Mouse (Mus musculus) liver, embryonic 11.5 days (tissue): Measurements from ENCODE around the gene Mepce. TPM values are rescaled to one million over a fixed set of nuclear protein-coding genes. Genes with fewer than 3 reads are reported as not detected.
A peak's percentile ranks its signal among the peaks of the same experiment; 100 is the strongest.
"Not testable (repeated sequence)": the region's sequence is repeated elsewhere in the genome, so short reads cannot be mapped to it uniquely, and the experiment has no call there.

Source experiments
- ATAC-seq: fragments of 200-750 bp; cut with Nextera tagmentation; replicated peaks from 2 replicates; pipeline ENCODE4 v1.8.0; 2017; ENCODE audit warnings: moderate number of reproducible peaks, mild to moderate bottlenecking, moderate TSS enrichment, moderate library complexity; ENCODE audit not compliant: low FRiP score
- DNase-seq: peaks from one replicate; pipeline ENCODE4 v3.0.0-alpha.2; 2017; ENCODE audit warnings: low spot score
- H3K27ac ChIP-seq: fragments of 300-500 bp; sonication (generic); 2 replicates; pipeline ENCODE4 v1.5.1; 2014; ENCODE audit warnings: mild to moderate bottlenecking, low read depth, low read length, control low read depth
- H3K27me3 ChIP-seq: fragments of 300-500 bp; sonication (generic); replicated peaks from 2 replicates; pipeline ENCODE4 v1.6.1; 2014; ENCODE audit warnings: low read length, mixed read lengths; ENCODE audit not compliant: control insufficient read depth, insufficient read depth
- H3K36me3 ChIP-seq: fragments of 300-500 bp; sonication (generic); 2 replicates; pipeline ENCODE4 v1.6.1; 2014; ENCODE audit warnings: mild to moderate bottlenecking, low read length, moderate library complexity, mixed read lengths; ENCODE audit not compliant: control insufficient read depth, insufficient read depth
- H3K4me1 ChIP-seq: fragments of 300-500 bp; sonication (generic); replicated peaks from 2 replicates; pipeline ENCODE4 v1.6.1; 2014; ENCODE audit warnings: low read length, mixed read lengths; ENCODE audit not compliant: control insufficient read depth, insufficient read depth
- H3K4me2 ChIP-seq: fragments of 300-500 bp; sonication (generic); 2 replicates; pipeline ENCODE4 v1.6.1; 2014; ENCODE audit warnings: mild to moderate bottlenecking, control low read depth, moderate library complexity
- H3K4me3 ChIP-seq: fragments of 300-500 bp; sonication (generic); 2 replicates; pipeline ENCODE4 v1.5.1; 2014; ENCODE audit warnings: low read depth, low read length, control low read depth
- H3K9ac ChIP-seq: fragments of 300-500 bp; sonication (generic); 2 replicates; pipeline ENCODE4 v1.6.1; 2014; ENCODE audit warnings: low read depth, low read length, control low read depth
- H3K9me3 ChIP-seq: fragments of 300-500 bp; sonication (generic); 2 replicates; pipeline ENCODE4 v1.6.1; 2016; ENCODE audit warnings: low read length, inconsistent platforms, mixed read lengths; ENCODE audit not compliant: control insufficient read depth
- WGBS: fragments of 180-500 bp; shearing (Covaris S2); extraction: QIAGEN DNeasy Blood & Tissue Kit; methylation state at CpG from one replicate; pipeline ENCODE4 v1.1.7; 2014; 5-methylcytosine and 5-hydroxymethylcytosine counted together
- polyA plus RNA-seq: library from polyadenylated mRNA; unstranded; fragments of >200 nt; fragmentation: Nextera tagmentation; extraction: Ambion mirVana; gene quantifications from 2 replicates; pipeline ENCODE4 v1.2.1, GENCODE M21; 2014

Mepce gene
- polyA plus RNA-seq, 1 experiment from 2014 or later = 11.1 TPM

- Histone ChIP-seq H3K36me3 (peaks cover 23% of the 10 kb centered on the region), H3K4me3 (no peak overlapping the region), H3K27me3 (no peaks in the 10 kb centered on the region), H3K9ac (no peak overlapping the region), H3K9me3 (no peaks in the 10 kb centered on the region), H3K27ac (no peak overlapping the region), H3K4me1 (no peaks in the 10 kb centered on the region; the same call in 1 of the 2 replicates), H3K4me2 (no peak overlapping the region)
- no peak for DNase-seq
- WGBS = 84% methylated on average over 6 of the region's 6 CpGs
- no peak for ATAC-seq
Observed at GRCm38 (mm10) chr5:137757887-137758286, 29.6 kb downstream of the Mepce start.

GRCm38 (mm10) chr5:137756882-137757661 lies 30.4 kb downstream of the Mepce start:
- Histone ChIP-seq H3K27ac (no peak overlapping the region), H3K4me3 (no peak overlapping the region), H3K36me3 (peaks cover 29% of the 10 kb centered on the region), H3K9me3 (no peaks in the 10 kb centered on the region), H3K9ac (no peak overlapping the region), H3K4me1 (no peaks in the 10 kb centered on the region; the same call in 1 of the 2 replicates), H3K4me2 (no peak overlapping the region), H3K27me3 (no peaks in the 10 kb centered on the region)
- ATAC-seq (no peak), DNase-seq (peak; percentile 76)
- 59% methylated on average over 10 of the region's 10 CpGs for WGBS

- WGBS = 70% methylated on average over 3 of the region's 3 CpGs
- H3K4me3 ChIP-seq = no peak overlapping the region
- no peak for DNase-seq
- no peaks in the 10 kb centered on the region for H3K9me3 ChIP-seq
- peaks cover 39% of the 10 kb centered on the region for H3K36me3 ChIP-seq
- H3K9ac ChIP-seq = no peak overlapping the region
- H3K27ac ChIP-seq = no peak overlapping the region
- no peaks in the 10 kb centered on the region; the same call in 1 of the 2 replicates for H3K4me1 ChIP-seq
- H3K4me2 ChIP-seq = no peak overlapping the region
- no peak for ATAC-seq
- H3K27me3 ChIP-seq = no peaks in the 10 kb centered on the region
Observed at GRCm38 (mm10) chr5:137756106-137756505, 31.3 kb downstream of the Mepce start.

GRCm38 (mm10) chr5:137755425-137755824 lies 32.0 kb downstream of the Mepce start:
- ATAC-seq = no peak
- peak overlapping the region; percentile 38; the same call in 1 of the 2 replicates for H3K27ac ChIP-seq
- no peak overlapping the region for H3K4me2 ChIP-seq
- H3K4me3 ChIP-seq = no peak overlapping the region
- H3K27me3 ChIP-seq = no peaks in the 10 kb centered on the region
- DNase-seq = no peak
- H3K4me1 ChIP-seq = no peaks in the 10 kb centered on the region; the same call in 1 of the 2 replicates
- 86% methylated on average over 5 of the region's 5 CpGs for WGBS
- H3K9ac ChIP-seq = no peak overlapping the region
- H3K36me3 ChIP-seq = peaks cover 41% of the 10 kb centered on the region
- H3K9me3 ChIP-seq = no peaks in the 10 kb centered on the region

GRCm38 (mm10) chr5:137753111-137753832 lies 34.2 kb downstream of the Mepce start:
- WGBS = 81% methylated on average over 13 of the region's 13 CpGs
- H3K9me3 ChIP-seq = no peaks in the 10 kb centered on the region
- no peak overlapping the region for H3K9ac ChIP-seq
- H3K4me2 ChIP-seq = no peak overlapping the region
- H3K36me3 ChIP-seq = peaks cover 30% of the 10 kb centered on the region
- no peaks in the 10 kb centered on the region for H3K27me3 ChIP-seq
- no peak overlapping the region; the same call in 1 of the 2 replicates for H3K4me3 ChIP-seq
- DNase-seq (no peak), ATAC-seq (no peak)
- H3K4me1 ChIP-seq = peaks cover 15% of the 10 kb centered on the region
- no peak overlapping the region for H3K27ac ChIP-seq

GRCm38 (mm10) chr5:137751988-137752387 lies 35.5 kb downstream of the Mepce start:
- Histone ChIP-seq H3K9me3 (no peaks in the 10 kb centered on the region), H3K27ac (no peak overlapping the region), H3K4me1 (peaks cover 23% of the 10 kb centered on the region), H3K9ac (no peak overlapping the region), H3K4me2 (no peak overlapping the region), H3K36me3 (peaks cover 28% of the 10 kb centered on the region), H3K4me3 (no peak overlapping the region), H3K27me3 (no peaks in the 10 kb centered on the region)
- DNase-seq = no peak
- ATAC-seq = no peak
- 81% methylated on average over 6 of the region's 6 CpGs for WGBS

GRCm38 (mm10) chr5:137751221-137751887 lies 36.1 kb downstream of the Mepce start:
- Histone ChIP-seq H3K27me3 (no peaks in the 10 kb centered on the region), H3K4me1 (peaks cover 23% of the 10 kb centered on the region), H3K4me2 (no peak overlapping the region), H3K27ac (no peak overlapping the region), H3K9ac (no peak overlapping the region), H3K9me3 (no peaks in the 10 kb centered on the region), H3K4me3 (no peak overlapping the region), H3K36me3 (peaks cover 28% of the 10 kb centered on the region)
- DNase-seq = no peak
- no peak for ATAC-seq
- WGBS = 95% methylated on average over 13 of the region's 13 CpGs

- 95% methylated on average over 6 of the region's 8 CpGs for WGBS
- not testable (repeated sequence) for ATAC-seq, H3K4me2 ChIP-seq, H3K27me3 ChIP-seq, DNase-seq, H3K4me3 ChIP-seq, H3K27ac ChIP-seq, H3K9me3 ChIP-seq, H3K9ac ChIP-seq
- peaks cover 28% of the 10 kb centered on the region for H3K36me3 ChIP-seq
- peaks cover 27% of the 10 kb centered on the region for H3K4me1 ChIP-seq
Observed at GRCm38 (mm10) chr5:137750212-137750611, 37.2 kb downstream of the Mepce start.
